Comparison of ENCODE assay signal across 8 mouse cellular contexts in the genomic region with DNA sequence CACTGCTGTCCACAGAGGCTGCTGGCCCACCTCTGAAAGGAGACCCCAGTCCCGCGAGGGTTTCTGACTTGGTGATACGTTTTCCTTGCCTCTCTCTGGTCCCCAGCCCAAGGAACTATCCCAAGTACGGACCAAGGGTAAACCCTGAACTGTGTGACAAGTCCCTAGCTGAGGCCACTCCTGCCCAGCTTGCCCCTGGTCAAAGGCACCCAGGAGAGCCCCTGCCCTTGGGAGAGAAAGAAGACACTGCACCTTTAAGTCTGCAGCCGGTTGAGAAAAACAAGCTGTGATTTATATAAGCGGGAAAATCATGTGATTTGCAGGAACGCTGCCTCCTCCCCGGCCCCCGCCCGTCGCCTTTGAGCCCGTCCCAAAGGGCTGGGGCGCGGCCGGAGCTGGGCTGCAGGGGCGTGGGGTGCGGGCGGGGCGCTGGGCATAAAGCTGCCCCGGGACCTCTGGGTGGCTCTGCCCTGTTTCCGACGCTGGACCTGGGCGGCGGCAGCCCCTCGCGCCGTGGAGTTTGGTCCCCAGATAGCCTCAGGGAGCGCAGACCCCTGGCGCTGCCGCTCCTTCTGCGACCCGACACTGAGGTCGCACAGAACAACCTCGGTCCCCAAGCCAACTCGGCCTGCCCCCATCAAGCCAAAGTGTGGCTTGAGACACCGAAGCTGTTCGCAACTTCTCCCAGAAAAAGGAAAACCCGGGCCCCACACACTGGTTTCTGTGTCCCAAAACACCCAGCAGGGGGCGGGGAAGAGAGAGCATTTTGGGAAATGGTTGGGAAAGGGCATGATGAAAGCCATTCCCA. TPM values are rescaled to one million over a fixed set of nuclear protein-coding genes. Genes with fewer than 3 reads are reported as not detected.
DNase-seq lines count a peak whose midpoint lies in the region; ATAC-seq and TF ChIP-seq lines count a peak whose summit lies in the region.

No protein-coding gene starts in this region.

- peak overlapping the region; percentile 96 for H3K4me2 ChIP-seq in heart, embryonic 14.5 days (ENCODE audit: low read length)
- H3K4me2 ChIP-seq in liver, embryonic 13.5 days, result peak overlapping the region; percentile 61
- H3K4me2 ChIP-seq in neural tube, embryonic 11.5 days (ENCODE audit: low read depth), result peak overlapping the region; percentile 95

- H3K9ac ChIP-seq in heart, embryonic 14.5 days (ENCODE audit: low read length), result peak overlapping the region; percentile 91
- peak overlapping the region; percentile 54 for H3K9ac ChIP-seq in liver, embryonic 13.5 days
- peak overlapping the region; percentile 69 for H3K9ac ChIP-seq in neural tube, embryonic 11.5 days (ENCODE audit: low read length)

- peaks cover 11% of the 10 kb centered on the region for H3K27me3 ChIP-seq in E14TG2a.4 (ENCODE audit: insufficient read depth, low read length)
- H3K27me3 ChIP-seq in forebrain, embryonic 10.5 days (ENCODE audit: poor library complexity, severe bottlenecking), result peaks cover 51% of the 10 kb centered on the region
- H3K27me3 ChIP-seq in heart, embryonic 14.5 days (ENCODE audit: control insufficient read depth, insufficient read depth, low read length), result no peaks in the 10 kb centered on the region
- peaks cover 54% of the 10 kb centered on the region for H3K27me3 ChIP-seq in liver, embryonic 13.5 days
- H3K27me3 ChIP-seq in neural tube, embryonic 11.5 days (ENCODE audit: control insufficient read depth, insufficient read depth, low read length), result 0 out of 2 replicates have a peak, but pooled peaks cover 5% of the 10 kb centered on the region

- H3K4me1 ChIP-seq in E14TG2a.4 (replicated peaks; ENCODE audit: low read depth, low read length), result peaks cover 81% of the 10 kb centered on the region
- H3K4me1 ChIP-seq in forebrain, embryonic 10.5 days, result peaks cover 67% of the 10 kb centered on the region
- H3K4me1 ChIP-seq in heart, embryonic 14.5 days (ENCODE audit: control insufficient read depth in 2 of 2, insufficient read depth in 2 of 2, low read length in 2 of 2), result peaks cover 43 to 59% of the 10 kb centered on the region in 2 experiments
- peaks cover 22% of the 10 kb centered on the region for H3K4me1 ChIP-seq in liver, embryonic 13.5 days (replicated peaks)
- peaks cover 23% of the 10 kb centered on the region for H3K4me1 ChIP-seq in neural tube, embryonic 11.5 days (ENCODE audit: control insufficient read depth, insufficient read depth, low read length)

- peak; percentile 95 for DNase-seq in brain, adult 2 months (ENCODE audit: low read depth, low spot score)
- peak; percentile 68 for DNase-seq in forebrain, embryonic 10.5 days (ENCODE audit: extremely low spot score, low spot score)
- DNase-seq in kidney, postnatal 25 days, result peak; percentile 86 to 95
- no peak for DNase-seq in liver, embryonic 13.5 days
- DNase-seq in neural tube, embryonic 11.5 days (ENCODE audit: low spot score), result peak; percentile 84
- peak; percentile 87 for DNase-seq in urinary bladder, postnatal 14 days (ENCODE audit: low spot score)

- peak overlapping the region; percentile 88 for H3K27ac ChIP-seq in forebrain, embryonic 10.5 days
- H3K27ac ChIP-seq in heart, embryonic 14.5 days (replicated peaks in 1 of 2; ENCODE audit: control insufficient read depth in 1 of 2, insufficient read depth in 1 of 2, low read depth in 2 of 2, low read length in 2 of 2), result peak overlapping the region; percentile 91 to 97
- peak overlapping the region; percentile 5; the same call in 1 of the 2 replicates for H3K27ac ChIP-seq in liver, embryonic 13.5 days
- no peak overlapping the region for H3K27ac ChIP-seq in neural tube, embryonic 11.5 days (ENCODE audit: low read depth, low read length)

- peak overlapping the region; percentile 81 for H3K4me3 ChIP-seq in E14TG2a.4 (replicated peaks; ENCODE audit: low read length)
- H3K4me3 ChIP-seq in forebrain, embryonic 10.5 days, result peak overlapping the region; percentile 62
- peak overlapping the region; percentile 58 to 60 for H3K4me3 ChIP-seq in heart, embryonic 14.5 days (ENCODE audit: control insufficient read depth in 1 of 2, insufficient read depth in 1 of 2, low read depth in 1 of 2, low read length in 2 of 2)
- peak overlapping the region; percentile 46 for H3K4me3 ChIP-seq in liver, embryonic 13.5 days (replicated peaks)
- H3K4me3 ChIP-seq in neural tube, embryonic 11.5 days (ENCODE audit: low read depth, low read length), result peak overlapping the region; percentile 48

- under 1% methylated on average over 39 of the region's 39 CpGs for WGBS in forebrain, embryonic 10.5 days
- WGBS in heart, embryonic 14.5 days, result 1% methylated on average over 39 of the region's 39 CpGs
- 2% methylated on average over 39 of the region's 39 CpGs for WGBS in liver, embryonic 13.5 days (ENCODE audit: insufficient replicate concordance)
- WGBS in neural tube, embryonic 11.5 days, result 1% methylated on average over 38 of the region's 39 CpGs

- ATAC-seq in heart, embryonic 14.5 days (ENCODE audit: insufficient number of reproducible peaks, insufficient read depth, low FRiP score, low read depth), result peak; percentile 46
- peak; percentile 39; the same call in 1 of the 2 replicates for ATAC-seq in liver, embryonic 13.5 days (ENCODE audit: low read depth)
- peak; percentile 52 for ATAC-seq in neural tube, embryonic 11.5 days (ENCODE audit: insufficient read depth, low FRiP score, low TSS enrichment)

- H3K9me3 ChIP-seq in E14TG2a.4 (ENCODE audit: low read length), result no peaks in the 10 kb centered on the region
- no peaks in the 10 kb centered on the region for H3K9me3 ChIP-seq in forebrain, embryonic 10.5 days
- H3K9me3 ChIP-seq in heart, embryonic 14.5 days (ENCODE audit: control insufficient read depth, low read length), result no peaks in the 10 kb centered on the region
- no peaks in the 10 kb centered on the region for H3K9me3 ChIP-seq in liver, embryonic 13.5 days (replicated peaks)
- no peaks in the 10 kb centered on the region for H3K9me3 ChIP-seq in neural tube, embryonic 11.5 days (ENCODE audit: control insufficient read depth, low read length)

- peak; percentile 35 for TF ChIP-seq CTCF in E14TG2a.4 (conservative IDR thresholded peaks at IDR 0.05; ENCODE audit: low read length)

- H3K36me3 ChIP-seq in E14TG2a.4 (ENCODE audit: insufficient read depth, low read length), result no peaks in the 10 kb centered on the region
- no peaks in the 10 kb centered on the region for H3K36me3 ChIP-seq in forebrain, embryonic 10.5 days (replicated peaks)
- no peaks in the 10 kb centered on the region for H3K36me3 ChIP-seq in heart, embryonic 14.5 days (ENCODE audit: control insufficient read depth, insufficient read depth, low read length)
- no peaks in the 10 kb centered on the region for H3K36me3 ChIP-seq in liver, embryonic 13.5 days
- no peaks in the 10 kb centered on the region for H3K36me3 ChIP-seq in neural tube, embryonic 11.5 days (ENCODE audit: control insufficient read depth, insufficient read depth, low read length)

RNA-seq across cellular contexts. Expression of gene Atp23, which starts 27.1 kb away (rescaled TPM):
- polyA plus RNA-seq in forebrain, embryonic 10.5 days (2016; fragmentation: Nextera tagmentation; extraction: Ambion mirVana), result 19.9 and 21.2 TPM in 2 replicates
- 9.4 and 10.0 TPM in 2 replicates for polyA plus RNA-seq in heart, embryonic 14.5 days (2014; fragmentation: Nextera tagmentation; extraction: Ambion mirVana)
- 9.3 and 10.0 TPM in 2 replicates for polyA plus RNA-seq in liver, embryonic 13.5 days (2015; fragmentation: Nextera tagmentation; extraction: Ambion mirVana)
- polyA plus RNA-seq in neural tube, embryonic 11.5 days (2014; fragmentation: Nextera tagmentation; extraction: Ambion mirVana), result 14.6 and 15.2 TPM in 2 replicates

RNA-seq across cellular contexts. Expression of gene Ctdsp2, which starts 50.3 kb away (rescaled TPM):
- polyA plus RNA-seq in forebrain, embryonic 10.5 days (2016; fragmentation: Nextera tagmentation; extraction: Ambion mirVana), result 42.3 and 42.5 TPM in 2 replicates
- polyA plus RNA-seq in heart, embryonic 14.5 days (2014; fragmentation: Nextera tagmentation; extraction: Ambion mirVana), result 60.4 and 64.4 TPM in 2 replicates
- 9.9 and 10.8 TPM in 2 replicates for polyA plus RNA-seq in liver, embryonic 13.5 days (2015; fragmentation: Nextera tagmentation; extraction: Ambion mirVana)
- 52.8 and 56.1 TPM in 2 replicates for polyA plus RNA-seq in neural tube, embryonic 11.5 days (2014; fragmentation: Nextera tagmentation; extraction: Ambion mirVana)
